Mouse (Mus musculus): ENCODE data around the gene Ano3. TPM values are rescaled to one million over a fixed set of nuclear protein-coding genes. Genes with fewer than 3 reads are reported as not detected.

Gene Ano3
- total and polyA plus RNA-seq, 3 experiments: not detected

DNA sequence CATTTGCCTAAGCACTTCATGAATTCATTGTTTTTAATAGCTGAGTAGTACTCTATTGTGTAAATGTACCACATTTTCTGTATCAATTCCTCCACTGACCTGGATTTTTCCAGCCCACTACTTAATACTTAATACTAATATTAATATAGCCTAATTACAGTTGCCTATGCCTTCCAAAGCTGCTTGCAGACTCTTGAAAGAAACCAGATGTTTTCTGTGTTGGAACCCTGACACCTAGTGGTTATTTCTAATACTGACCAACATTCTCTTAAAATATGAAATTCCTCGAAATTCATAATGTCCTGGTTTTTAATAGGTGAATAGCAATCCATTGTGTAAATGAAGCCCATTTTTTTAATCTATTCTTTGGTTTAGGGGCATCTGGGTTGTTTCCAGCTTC is 31.0 kb upstream of the Ano3 start:
- H3K79me2 ChIP-seq (replicated peaks; ENCODE audit: control insufficient read depth, extremely low read depth, insufficient read depth, poor library complexity, severe bottlenecking): no peaks in the 10 kb centered on the region
- no peak overlapping the region for H3K4me2 ChIP-seq (ENCODE audit: insufficient read depth, low read depth, poor library complexity, severe bottlenecking)
- H3K4me1 ChIP-seq (ENCODE audit: control insufficient read depth in 1 of 2, insufficient read depth in 2 of 2): no peaks in the 10 kb centered on the region
- H3K27me3 ChIP-seq (replicated peaks): no peaks in the 10 kb centered on the region
- H3K4me3 ChIP-seq (replicated peaks in 1 of 3; ENCODE audit: low read depth in 2 of 3, low read length in 2 of 3, poor library complexity in 1 of 3): no peak overlapping the region
- dilution Hi-C loops (cut with MboI; ENCODE audit: extremely low pct_ligation_motif_present, extremely low pct_unique_long_range_greater_than_20kb, low sequenced_read_pairs): no loop called here
- H3K9me3 ChIP-seq (replicated peaks; ENCODE audit: low read length): peaks cover 12% of the 10 kb centered on the region
- TF ChIP-seq SMC3 (IDR thresholded peaks at IDR 0.05; ENCODE audit: low read depth, low read length): peak; percentile 30
- TF ChIP-seq MYC (IDR thresholded peaks at IDR 0.05; ENCODE audit: low read depth, low read length): no peak
- peak in 1 of 2 experiments; percentile 52; a peak in 2 of 4 replicates for TF ChIP-seq CTCF (conservative IDR thresholded peaks at IDR 0.05 in 1 of 2, IDR thresholded peaks at IDR 0.05 in 1 of 2; ENCODE audit: low read depth in 2 of 2, low read length in 2 of 2)
- no peak for TF ChIP-seq MAX (IDR thresholded peaks at IDR 0.05; ENCODE audit: low read length)
- TF ChIP-seq USF1 (IDR thresholded peaks at IDR 0.05; ENCODE audit: low read depth, low read length): no peak
- TF ChIP-seq JUND (conservative IDR thresholded peaks at IDR 0.05; ENCODE audit: low read depth, low read length): no peak
- peak; percentile 52 for TF ChIP-seq RAD21 (IDR thresholded peaks at IDR 0.05; ENCODE audit: low read depth, low read length)
- DNase-seq (ENCODE audit: extremely low read depth): no peak
- H3K9ac ChIP-seq (ENCODE audit: insufficient read depth, low read depth): no peak overlapping the region
- in situ Hi-C loops (cut with MboI; ENCODE audit: low pct_ligation_motif_present, low pct_unique_long_range_greater_than_20kb, low sequenced_read_pairs): no loop called here
- no peaks in the 10 kb centered on the region for H3K36me3 ChIP-seq (replicated peaks in 1 of 2; ENCODE audit: control insufficient read depth in 1 of 2, insufficient read depth in 1 of 2, low read length in 1 of 2)
- H3K27ac ChIP-seq (ENCODE audit: insufficient read depth, low read depth): no peak overlapping the region

DNA sequence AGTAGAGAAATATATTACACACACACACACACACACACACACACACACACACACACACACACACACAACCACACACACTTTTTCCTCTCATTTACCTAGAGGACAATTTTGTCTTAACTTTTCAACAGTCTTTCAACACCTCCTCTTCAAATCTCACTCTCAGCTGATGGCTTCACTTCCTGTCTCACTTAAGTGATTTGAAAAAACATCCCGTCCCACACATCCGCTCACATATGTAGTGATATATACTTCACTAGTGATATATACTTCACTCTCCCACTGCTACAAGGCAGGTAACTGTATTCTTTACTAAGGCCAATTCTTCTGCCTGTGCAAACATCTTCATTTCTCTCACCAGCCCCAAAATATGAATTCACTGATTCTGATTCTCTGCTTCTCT is 28.9 kb upstream of the Ano3 start:
- Histone ChIP-seq H3K79me2 (replicated peaks; ENCODE audit: control insufficient read depth, extremely low read depth, insufficient read depth, poor library complexity, severe bottlenecking) (no peaks in the 10 kb centered on the region), H3K36me3 (replicated peaks in 1 of 2; ENCODE audit: control insufficient read depth in 1 of 2, insufficient read depth in 1 of 2, low read length in 1 of 2) (no peaks in the 10 kb centered on the region), H3K4me3 (replicated peaks in 1 of 3; ENCODE audit: low read depth in 2 of 3, low read length in 2 of 3, poor library complexity in 1 of 3) (no peak overlapping the region), H3K9ac (ENCODE audit: insufficient read depth, low read depth) (no peak overlapping the region), H3K27ac (ENCODE audit: insufficient read depth, low read depth) (no peak overlapping the region), H3K4me1 (ENCODE audit: control insufficient read depth in 1 of 2, insufficient read depth in 2 of 2) (no peaks in the 10 kb centered on the region), H3K9me3 (replicated peaks; ENCODE audit: low read length) (peaks cover 9% of the 10 kb centered on the region), H3K27me3 (replicated peaks) (no peaks in the 10 kb centered on the region), H3K4me2 (ENCODE audit: insufficient read depth, low read depth, poor library complexity, severe bottlenecking) (no peak overlapping the region)
- no peak for TF ChIP-seq SIN3A (IDR thresholded peaks at IDR 0.05; ENCODE audit: low read length)
- TF ChIP-seq MAX (IDR thresholded peaks at IDR 0.05; ENCODE audit: low read length): no peak
- no peak for TF ChIP-seq ZMIZ1 (IDR thresholded peaks at IDR 0.05; ENCODE audit: low read depth, low read length)
- TF ChIP-seq USF1 (IDR thresholded peaks at IDR 0.05; ENCODE audit: low read depth, low read length): no peak
- TF ChIP-seq ETS1 (conservative IDR thresholded peaks at IDR 0.05; ENCODE audit: low read depth, low read length): no peak
- no peak for TF ChIP-seq USF2 (conservative IDR thresholded peaks at IDR 0.05; ENCODE audit: low read depth, low read length)
- no peak for TF ChIP-seq JUND (conservative IDR thresholded peaks at IDR 0.05; ENCODE audit: low read depth, low read length)
- no peak for TF ChIP-seq JUN (IDR thresholded peaks at IDR 0.05; ENCODE audit: insufficient read depth, low read depth, low read length)
- TF ChIP-seq MEF2A (IDR thresholded peaks at IDR 0.05; ENCODE audit: borderline replicate concordance, low read depth, low read length): no peak
- TF ChIP-seq SMC3 (IDR thresholded peaks at IDR 0.05; ENCODE audit: low read depth, low read length): no peak
- TF ChIP-seq ELF1 (IDR thresholded peaks at IDR 0.05; ENCODE audit: low read depth, low read length): no peak
- no peak for TF ChIP-seq TCF12 (IDR thresholded peaks at IDR 0.05; ENCODE audit: low read depth, low read length)
- TF ChIP-seq HCFC1 (IDR thresholded peaks at IDR 0.05; ENCODE audit: low read depth, low read length): no peak
- dilution Hi-C loops (cut with MboI; ENCODE audit: extremely low pct_ligation_motif_present, extremely low pct_unique_long_range_greater_than_20kb, low sequenced_read_pairs) (no loop called here), in situ Hi-C loops (cut with MboI; ENCODE audit: low pct_ligation_motif_present, low pct_unique_long_range_greater_than_20kb, low sequenced_read_pairs) (no loop called here)
- no peak for DNase-seq (ENCODE audit: extremely low read depth)

Data from CH12.LX (cell line).